Mouse (Mus musculus) B cell, adult 2 months (primary cell): ENCODE results near the gene 1700013F07Rik.
"Not testable (repeated sequence)": the region's sequence is repeated elsewhere in the genome, so short reads cannot be mapped to it uniquely, and the experiment has no call there.

ENCODE experiments used
- DNase-seq, 2 experiments: peaks; one replicate each; pipeline ENCODE4 v3.0.0; 2022

Gene 1700013F07Rik

DNA sequence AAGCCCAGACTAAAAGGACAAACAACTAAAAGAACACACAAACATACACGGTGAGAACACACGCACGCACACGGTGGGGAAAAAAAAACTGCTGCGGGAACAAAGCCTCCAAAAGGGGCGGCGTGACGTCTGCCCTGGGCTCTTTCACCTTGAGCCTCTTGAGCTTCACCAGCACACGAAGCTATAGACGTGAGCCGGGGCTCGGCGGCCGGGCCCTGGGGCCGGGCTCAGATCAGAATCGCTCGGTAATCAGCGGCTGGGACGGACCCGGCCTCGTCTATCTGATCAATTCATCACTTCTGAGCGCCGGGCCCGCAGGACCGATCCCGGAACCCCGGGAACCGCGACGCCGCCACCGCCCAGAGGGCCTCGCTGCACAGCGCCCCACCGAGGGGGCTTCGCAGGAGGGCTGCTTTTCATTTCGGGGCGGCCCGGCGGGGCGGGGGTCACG is 20.2 kb downstream of the 1700013F07Rik start:
- DNase-seq = no peak

DNA sequence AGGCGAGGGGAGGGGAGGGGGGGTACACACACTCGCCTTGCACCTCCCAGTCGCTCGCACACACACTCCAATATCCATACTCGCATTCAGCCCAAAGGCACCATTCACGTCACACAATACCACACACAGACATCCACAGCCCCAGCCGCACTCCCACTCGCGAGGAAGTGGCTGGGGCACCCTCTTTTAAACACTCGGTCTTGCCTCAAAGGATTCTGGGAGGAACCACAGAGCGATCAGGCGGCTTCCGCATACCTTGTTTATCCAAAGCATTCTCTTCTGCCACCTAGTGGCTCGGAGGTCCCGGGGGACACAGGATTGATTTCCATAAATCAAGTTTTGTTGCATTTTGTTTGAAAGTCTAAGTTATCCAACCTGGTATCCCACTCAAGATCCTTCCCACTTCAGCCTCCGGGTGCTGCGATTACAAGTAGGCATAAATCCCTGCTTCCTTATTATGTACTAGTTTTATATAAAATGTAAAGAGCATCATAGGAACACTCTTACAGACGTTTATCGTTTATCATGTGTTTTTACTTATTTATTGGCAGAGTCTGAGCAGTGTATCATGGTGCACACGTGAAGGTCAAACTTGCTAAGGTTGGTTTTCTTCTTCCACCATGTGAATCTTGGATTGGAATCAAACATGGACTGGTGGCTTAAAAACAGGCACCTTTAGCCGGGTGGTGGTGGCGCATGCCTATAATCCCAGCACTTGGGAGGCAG is 20.8 kb downstream of the 1700013F07Rik start:
- peak; percentile 95 to 98 for DNase-seq

DNA sequence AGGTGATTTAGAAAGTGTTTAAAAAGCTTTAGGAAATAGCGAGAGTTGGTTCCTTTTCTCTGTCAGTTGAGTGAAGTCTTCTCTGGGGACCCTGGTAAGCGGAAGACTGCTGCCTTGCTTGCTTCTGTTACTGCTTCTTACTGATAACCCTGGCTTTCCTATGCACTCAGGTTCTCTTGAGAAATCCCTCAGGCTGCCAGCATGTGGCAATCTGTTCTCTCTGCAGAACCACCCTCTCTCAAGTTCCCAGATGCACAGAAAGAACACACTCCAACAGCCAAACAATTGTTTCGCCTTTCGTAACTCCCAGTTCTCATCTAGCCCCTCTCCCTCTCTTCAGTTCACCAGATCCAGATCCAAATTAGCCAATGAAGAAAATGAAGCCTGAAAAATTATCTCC is 23.9 kb downstream of the 1700013F07Rik start:
- no peak for DNase-seq

DNA sequence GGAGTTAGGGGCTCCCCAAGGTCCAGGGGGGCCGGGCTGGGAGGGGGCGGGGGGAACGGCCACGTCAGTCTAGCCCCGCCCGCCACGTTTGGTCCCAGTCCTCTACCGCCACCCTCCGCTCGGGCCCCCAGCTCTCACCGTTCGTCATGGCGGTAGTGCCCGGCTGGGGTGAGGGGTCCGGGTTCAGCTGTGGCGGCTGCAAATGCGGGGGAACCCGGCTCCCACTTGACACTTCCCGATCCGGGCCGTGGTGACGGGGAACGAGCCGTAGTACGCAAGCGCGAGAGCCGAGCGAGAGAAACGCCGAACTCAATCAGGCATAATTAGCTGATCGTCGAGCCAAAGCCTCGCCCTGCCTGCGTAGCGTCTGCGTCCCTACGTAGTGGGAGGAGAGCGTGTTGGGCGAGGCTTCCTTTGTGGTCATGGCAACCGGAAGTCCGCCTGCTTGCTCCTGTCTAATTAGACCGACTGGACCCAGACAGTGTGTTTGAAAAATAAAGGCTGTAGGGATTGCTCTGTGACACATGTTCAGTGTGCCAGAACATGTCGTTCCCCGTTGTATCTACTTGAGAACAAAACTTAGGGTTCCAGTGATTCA is 28.3 kb downstream of the 1700013F07Rik start, which contains the start of gene Tmem167b:
Gene Tmem167b, minus strand, starts transcription at position 334 of the 598 bp plus-strand sequence.
- peak; percentile 95 to 96 for DNase-seq

DNA sequence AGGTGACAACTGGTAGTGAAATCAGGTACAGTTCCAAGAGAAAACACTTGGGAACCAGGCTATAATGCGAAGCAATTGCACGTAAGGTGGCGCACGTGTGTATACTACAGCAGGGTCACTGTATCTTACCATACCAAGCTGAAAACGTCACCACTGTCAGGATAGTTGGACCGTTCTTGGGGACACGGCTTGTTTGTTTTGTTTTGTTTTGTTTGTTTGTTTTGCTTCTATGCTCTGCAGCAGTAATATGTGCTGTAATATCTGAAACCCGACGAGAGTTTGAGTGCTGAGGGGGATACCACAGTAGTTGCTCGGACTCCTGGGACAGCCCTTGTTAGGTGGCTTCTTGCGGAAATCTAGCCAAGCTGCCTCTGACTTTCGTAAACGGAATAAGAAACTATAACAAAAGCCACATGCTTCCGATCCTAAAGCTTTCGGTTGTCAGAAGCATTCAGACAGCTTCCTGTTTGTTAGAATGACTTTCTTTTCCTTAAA is 28.9 kb downstream of the 1700013F07Rik start:
- peak; percentile 46 to 52 for DNase-seq

DNA sequence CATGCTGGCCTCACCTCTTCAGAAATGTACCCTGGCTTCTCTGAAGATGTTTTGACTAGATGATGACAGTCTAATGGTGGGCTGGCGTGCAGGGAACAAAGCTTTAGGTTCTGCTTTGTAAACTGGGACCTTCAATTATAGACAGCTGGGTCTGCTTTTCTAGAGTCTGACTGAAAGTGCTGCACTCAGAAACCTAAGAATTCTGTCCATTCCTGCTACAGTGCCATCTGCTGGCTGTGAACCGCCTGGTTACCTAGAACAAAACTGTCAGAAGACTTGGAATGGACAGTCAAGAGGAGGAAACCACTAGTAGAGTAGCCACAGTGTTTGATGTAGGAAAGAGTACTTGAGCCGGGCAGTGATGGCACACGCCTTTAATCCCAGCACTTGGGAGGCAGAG is 29.4 kb downstream of the 1700013F07Rik start:
- peak; percentile 82 to 83 for DNase-seq

DNA sequence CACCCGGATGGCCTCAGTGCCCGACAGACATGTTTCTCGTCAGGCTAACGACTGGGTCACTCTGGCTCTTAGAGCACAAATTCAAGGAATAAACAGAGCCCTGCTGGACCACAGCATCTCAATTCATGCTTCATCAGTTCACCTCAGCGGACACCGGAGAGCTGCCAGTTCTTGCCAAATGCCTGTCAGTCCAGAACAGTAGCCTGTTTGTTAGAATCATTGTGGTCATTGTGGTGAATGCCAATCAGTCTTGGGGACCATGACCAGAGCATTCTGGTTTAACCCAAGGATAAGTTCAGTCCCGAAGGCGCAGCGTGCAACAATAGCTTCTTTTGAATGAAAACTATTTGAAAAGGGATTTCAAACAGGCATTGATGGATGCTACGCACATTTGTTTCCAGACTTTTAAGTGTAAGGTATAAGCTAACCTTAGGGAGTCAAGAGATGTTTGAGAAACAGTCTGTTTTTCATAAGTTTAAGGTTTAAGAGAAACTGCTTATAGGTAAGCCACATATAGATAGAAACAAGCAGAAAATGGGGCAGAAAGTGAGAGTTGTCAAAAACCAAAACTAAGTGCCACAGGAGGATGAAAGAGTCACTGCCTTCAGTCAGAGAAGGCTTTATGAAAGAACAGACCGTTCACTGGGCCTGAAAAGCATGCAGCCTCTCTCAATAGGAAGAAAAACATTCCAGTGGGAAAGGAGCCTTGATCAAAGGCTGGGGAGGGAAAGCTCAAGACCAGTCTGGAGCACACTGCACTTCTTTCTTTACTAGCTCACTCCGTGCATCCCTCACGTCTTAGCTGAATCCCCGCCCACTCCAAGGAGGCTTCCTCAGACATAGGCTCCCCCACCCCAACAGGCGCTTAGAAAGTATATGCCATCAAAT is 34.3 kb downstream of the 1700013F07Rik start:
- no peak for DNase-seq

DNA sequence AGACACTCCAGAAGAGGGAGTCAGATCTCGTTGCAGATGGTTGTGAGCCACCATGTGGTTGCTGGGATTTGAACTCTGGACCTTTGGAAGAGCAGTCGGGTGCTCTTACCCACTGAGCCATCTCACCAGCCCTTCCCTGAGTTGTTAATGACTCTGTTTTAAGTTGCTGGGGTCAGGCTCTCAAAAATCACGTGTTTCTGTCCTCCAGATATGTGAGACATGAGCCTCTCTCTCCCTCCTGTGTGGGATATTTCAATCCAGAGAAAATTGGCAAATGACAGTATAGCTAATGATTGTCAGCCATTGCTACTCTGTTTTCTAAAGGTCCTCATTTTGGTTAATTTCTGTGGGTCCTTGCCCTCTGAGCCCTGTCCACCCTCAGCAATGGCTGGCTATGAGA is 35.7 kb downstream of the 1700013F07Rik start:
- DNase-seq = not testable (repeated sequence)

DNA sequence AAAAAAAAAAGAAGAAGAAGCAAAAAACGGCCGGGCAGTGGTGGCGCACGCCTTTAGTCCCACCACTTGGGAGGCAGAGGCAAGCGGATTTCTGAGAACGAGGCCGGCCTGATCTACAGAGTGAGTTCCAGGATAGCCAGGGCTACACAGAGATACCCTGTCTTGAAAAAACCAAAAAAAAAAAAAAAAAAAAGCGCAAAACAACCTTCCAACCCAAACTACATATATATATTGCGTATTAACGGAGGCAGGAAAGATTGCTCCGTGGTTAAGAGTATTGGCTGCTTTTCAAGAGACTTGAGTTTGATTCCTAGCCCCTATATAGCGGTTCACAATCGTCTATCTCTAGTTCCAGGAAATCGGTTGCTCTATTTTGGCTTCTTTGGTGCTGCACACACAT is 36.9 kb downstream of the 1700013F07Rik start:
- DNase-seq = no peak

DNA sequence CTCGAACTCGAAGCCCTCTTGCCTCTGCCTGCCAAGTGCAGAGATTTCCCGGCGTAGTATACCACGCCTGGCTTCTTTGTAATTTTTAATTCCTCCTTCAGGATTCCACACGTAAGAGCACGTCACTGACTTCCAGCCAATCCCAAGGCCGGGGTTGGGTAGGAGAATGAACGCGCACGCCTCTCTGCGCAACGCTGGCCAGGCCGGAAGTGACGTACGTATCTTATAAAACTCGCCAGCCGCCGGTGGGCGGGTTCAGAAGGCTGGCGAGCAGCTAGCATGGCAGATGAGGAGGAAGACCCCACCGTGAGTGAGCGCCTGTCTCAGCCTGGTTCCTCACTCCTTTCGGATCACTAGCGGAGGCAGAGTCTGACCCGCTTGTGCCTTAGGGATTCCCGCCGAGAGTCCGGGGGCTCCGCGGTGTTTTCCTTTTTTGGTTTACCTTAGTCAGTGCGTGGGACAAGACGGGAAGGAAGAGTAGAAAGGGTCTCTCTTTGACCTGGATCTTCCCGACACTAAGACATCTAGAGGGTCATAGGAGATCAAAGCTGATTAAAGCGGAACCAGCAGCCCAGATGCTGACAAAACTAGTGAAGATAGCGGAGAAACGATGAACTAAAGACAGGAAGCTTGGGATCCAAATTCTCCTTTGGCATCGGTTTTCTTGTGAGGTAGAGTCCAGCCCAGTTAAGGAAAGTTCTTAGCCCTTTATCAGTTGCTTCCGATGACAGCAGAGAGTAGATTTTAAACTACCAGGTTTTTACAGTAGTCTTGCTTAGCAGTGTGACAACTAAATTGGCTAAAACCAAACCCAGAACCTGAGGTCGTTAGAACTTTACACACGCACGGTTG is 37.7 kb downstream of the 1700013F07Rik start, which contains the start of gene Taf13:
Gene Taf13, plus strand, starts transcription at position 256 of the 852 bp plus-strand sequence.
- peak; percentile 96 to 97 for DNase-seq

DNA sequence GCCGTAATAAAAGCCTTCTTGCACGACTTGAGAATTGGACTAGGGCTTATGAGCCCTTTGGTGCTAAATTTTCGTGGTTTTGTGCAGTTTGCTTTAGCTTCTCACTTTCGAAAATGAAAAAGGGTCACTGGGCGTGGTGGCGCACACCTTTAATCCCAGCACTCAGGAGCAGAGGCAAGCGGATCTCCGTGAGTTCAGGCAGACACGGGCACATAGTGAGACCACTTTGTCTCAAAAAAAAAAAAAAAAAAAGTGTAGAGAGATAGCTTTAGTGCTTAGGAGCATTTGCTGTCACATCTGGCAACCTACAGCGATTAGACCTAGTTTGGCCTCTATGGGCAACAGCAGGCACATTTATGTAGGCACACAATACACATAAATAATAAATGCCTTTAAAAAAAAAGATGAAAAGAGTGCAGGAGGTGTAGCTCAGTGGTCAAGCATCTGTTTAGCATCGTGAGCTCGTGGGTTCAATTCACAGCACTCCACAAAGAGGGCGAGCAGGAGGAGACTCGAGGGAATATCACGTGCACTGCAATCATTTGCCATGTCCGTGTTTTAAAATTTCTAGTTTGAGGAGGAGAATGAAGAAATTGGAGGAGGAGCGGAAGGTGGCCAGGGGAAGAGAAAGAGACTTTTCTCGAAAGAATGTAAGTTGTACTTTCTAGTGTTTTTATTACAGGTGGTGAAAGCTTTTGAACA is 38.5 kb downstream of the 1700013F07Rik start:
- DNase-seq = no peak

DNA sequence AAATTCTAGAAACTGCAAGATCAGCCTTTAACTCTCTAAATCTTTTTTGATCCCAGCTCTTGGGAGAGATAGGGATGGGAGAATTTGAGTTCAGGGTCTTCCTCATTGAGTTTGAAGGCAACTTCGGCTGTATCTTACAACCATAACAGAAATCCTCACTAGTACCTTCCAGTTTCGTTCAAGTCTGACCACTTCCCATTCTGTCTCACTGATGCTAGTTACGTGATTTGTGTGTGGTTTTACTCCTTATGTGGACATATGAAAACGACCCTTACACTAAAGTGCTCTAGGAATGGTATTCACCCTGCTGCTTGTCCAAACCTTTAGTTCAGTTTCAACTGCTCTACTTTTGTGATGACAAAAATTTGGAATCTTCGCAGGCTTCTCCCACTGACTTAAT is 40.1 kb downstream of the 1700013F07Rik start:
- DNase-seq = no peak

DNA sequence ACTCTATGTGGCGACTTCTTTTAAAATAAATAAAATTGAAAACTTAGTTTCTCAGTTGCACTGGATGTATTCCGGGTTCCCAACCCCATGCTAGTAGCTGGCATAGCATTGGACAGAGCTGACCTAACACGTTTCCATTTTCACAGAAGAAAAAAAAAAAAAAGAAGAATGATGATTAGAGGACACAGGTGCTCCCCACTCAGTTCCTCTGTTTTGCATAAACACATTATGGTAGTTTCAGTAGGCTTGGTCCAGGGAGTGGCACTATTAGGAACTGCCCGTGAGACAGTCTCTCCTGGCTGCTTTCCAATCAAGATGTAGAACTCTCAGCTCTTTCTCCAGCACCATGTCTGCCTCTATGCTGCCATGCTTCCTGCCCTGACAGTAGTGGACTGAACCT is 50.6 kb downstream of the 1700013F07Rik start:
- no peak for DNase-seq

DNA sequence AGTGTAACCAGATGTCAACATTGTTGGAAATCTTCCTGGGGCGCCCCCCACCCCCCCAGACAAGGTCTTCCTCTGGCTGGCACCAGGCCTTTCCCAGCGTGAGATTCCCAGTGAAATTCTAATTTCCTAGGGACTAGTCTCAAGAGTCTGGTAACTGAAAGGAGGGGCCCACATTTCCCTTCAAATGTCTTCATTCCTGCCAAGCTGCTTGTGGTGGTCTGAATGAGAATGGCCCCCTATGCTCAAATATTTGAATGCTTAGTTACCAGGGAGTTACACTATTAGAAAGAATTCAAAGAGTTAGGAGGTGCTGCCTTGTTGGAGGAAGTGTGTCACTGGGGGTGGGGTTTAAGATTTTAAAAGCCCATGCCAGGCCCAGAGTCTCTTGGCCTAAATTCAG is 54.5 kb downstream of the 1700013F07Rik start:
- DNase-seq = no peak

DNA sequence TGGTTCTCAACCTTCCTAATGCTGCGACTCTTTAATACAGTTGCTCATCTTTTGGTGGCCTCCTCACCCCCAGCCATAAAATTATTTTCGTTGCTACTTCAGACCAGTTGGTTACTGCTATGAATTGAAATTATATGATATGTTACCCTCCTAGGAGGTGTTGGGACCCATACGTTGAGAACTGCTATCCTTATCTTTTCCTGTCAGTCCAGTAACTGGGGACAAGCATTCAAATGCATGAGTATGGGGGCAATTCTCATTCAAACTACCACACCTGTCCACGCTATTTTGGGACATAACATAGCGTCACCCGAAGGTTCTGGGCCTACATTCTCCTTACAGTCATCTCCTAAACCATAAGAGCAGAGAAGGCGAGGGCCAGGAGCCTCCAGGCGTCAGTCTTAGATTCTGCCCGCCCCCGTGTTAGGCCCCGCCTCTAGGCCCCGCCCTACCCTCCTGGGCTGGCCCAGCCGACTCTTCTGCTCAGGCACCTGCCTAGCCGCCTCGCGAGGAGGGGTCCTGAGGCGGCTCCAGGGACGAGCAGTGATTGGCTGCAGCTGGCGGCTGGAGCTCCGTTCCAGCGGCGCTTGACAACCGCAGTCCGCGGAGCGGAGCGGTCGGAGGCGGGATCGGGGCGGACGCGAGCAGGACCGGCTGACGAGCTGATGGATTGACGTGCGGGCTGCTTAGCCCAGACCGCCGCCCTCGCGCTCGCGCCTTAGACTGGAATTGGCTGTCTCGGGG is 57.0 kb downstream of the 1700013F07Rik start, which contains the start of gene Wdr47:
Gene Wdr47, plus strand, starts transcription at position 494 of the 744 bp plus-strand sequence.
- peak; percentile 99 for DNase-seq

DNA sequence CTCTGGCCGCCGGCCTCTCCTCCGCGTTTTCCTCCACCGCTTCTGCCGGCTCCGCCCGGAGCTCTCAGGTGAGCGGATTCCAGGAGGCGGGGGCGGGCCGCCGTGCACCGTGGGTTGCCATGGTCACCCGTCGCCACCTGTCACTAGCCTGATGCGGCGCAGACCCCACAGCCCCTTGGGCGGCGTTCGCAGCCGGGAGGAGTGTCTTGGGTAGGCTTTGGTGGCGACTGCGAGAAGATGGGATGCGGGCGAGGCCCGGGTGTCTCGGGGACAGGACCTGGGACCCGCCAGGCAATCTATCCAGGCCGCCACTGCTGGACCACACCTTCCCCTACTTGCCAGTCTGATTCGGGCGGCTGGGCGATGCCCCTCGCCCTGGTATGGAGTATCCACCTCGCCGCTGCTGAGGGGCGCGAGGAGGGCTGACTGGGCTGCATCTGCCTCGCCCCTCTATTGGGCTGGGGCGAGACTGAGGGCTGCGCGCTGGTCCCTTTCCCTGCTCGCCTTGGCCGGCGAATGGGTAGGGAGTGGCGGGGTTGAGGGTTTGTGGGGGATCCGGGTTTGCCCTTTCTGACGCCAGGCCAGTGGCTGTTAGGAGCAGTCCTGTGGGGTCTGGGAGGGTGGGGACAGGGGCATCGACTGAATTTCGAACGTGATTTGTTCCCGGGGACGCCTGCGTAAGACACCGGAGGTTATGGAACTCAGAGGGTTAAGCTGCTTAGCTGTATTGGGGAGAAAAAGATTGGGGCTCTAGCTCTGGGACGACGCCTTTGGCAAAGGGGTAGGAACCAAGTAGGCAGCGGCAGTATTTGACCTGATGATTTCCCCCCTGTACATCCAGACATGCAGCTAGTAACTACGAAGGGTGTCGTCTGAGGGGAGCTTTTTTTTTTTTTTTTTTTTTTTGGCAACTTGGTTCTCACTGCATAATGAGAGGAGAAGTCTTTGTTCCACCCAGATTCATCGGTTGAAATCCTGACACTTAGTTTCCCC is 57.9 kb downstream of the 1700013F07Rik start:
- peak in 1 of 2 experiments; percentile 6 for DNase-seq
